Mouse (Mus musculus) intestine, embryonic 15.5 days (tissue): ENCODE data around the gene Rnf145. TPM values are rescaled to one million over a fixed set of nuclear protein-coding genes. Genes with fewer than 3 reads are reported as not detected.

Source experiments
- ATAC-seq: fragments of 200-750 bp; cut with Nextera tagmentation; 2 replicates; pipeline ENCODE4 v1.8.0; 2017; ENCODE audit warnings: moderate TSS enrichment, moderate library complexity
- H3K27ac ChIP-seq: fragments of 300-500 bp; sonication (generic); 2 replicates; pipeline ENCODE4 v1.5.1; 2015; ENCODE audit warnings: mild to moderate bottlenecking, inconsistent platforms
- H3K27me3 ChIP-seq: fragments of 300-500 bp; sonication (generic); replicated peaks from 2 replicates; pipeline ENCODE4 v1.6.1; 2015; ENCODE audit warnings: inconsistent platforms
- H3K36me3 ChIP-seq: fragments of 300-500 bp; sonication (generic); 2 replicates; pipeline ENCODE4 v1.6.1; 2015; ENCODE audit warnings: inconsistent platforms
- H3K4me1 ChIP-seq: fragments of 300-500 bp; sonication (generic); replicated peaks from 2 replicates; pipeline ENCODE4 v1.6.1; 2015; ENCODE audit warnings: inconsistent platforms
- H3K4me2 ChIP-seq: fragments of 300-500 bp; sonication (generic); replicated peaks from 2 replicates; pipeline ENCODE4 v1.6.1; 2015; ENCODE audit warnings: mild to moderate bottlenecking, inconsistent platforms
- H3K4me3 ChIP-seq: fragments of 300-500 bp; sonication (generic); replicated peaks from 2 replicates; pipeline ENCODE4 v1.5.1; 2015; ENCODE audit warnings: inconsistent platforms
- H3K9ac ChIP-seq: fragments of 300-500 bp; sonication (generic); 2 replicates; pipeline ENCODE4 v1.6.1; 2015; ENCODE audit warnings: inconsistent platforms
- H3K9me3 ChIP-seq: fragments of 300-500 bp; sonication (generic); 2 replicates; pipeline ENCODE4 v1.6.1; 2016; ENCODE audit warnings: inconsistent platforms
- WGBS: fragments of 180-500 bp; shearing (Covaris S2); methylation state at CpG from one replicate; pipeline ENCODE4 v1.1.7; 2015; 5-methylcytosine and 5-hydroxymethylcytosine counted together
- polyA plus RNA-seq: library from polyadenylated mRNA; unstranded; fragments of >200 nt; fragmentation: Nextera tagmentation; extraction: Ambion mirVana; gene quantifications from 2 replicates; pipeline ENCODE4 v1.2.1, GENCODE M21; 2015

Gene Rnf145
- polyA plus RNA-seq, 1 experiment from 2014 or later, result 54.8 TPM

DNA sequence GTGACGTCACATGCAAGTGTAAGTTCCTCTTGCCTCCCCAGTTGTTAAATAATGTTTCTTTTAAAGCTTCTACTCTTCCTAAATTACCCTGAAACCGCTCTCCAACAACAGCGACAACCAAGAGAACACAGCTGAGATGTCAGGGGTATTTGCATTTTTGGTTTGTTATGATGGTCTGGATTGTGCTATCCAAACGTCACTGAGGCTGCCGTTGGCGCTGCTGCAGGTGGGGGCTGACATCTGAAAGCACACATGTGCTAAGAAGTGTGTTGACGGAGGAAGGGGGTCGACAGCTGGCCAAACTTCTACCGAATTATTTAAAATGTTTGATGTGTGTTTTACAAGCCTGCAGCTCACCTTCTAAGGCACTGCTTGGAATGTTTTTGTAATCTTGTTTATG lies 59.1 kb downstream of the Rnf145 start:
- Histone ChIP-seq H3K9me3 (no peaks in the 10 kb centered on the region), H3K9ac (no peak overlapping the region), H3K36me3 (no peaks in the 10 kb centered on the region), H3K4me3 (no peak overlapping the region), H3K4me1 (no peaks in the 10 kb centered on the region), H3K27me3 (no peaks in the 10 kb centered on the region), H3K4me2 (no peak overlapping the region), H3K27ac (no peak overlapping the region)
- 60% methylated on average over 9 of the region's 9 CpGs for WGBS
- ATAC-seq, result no peak

DNA sequence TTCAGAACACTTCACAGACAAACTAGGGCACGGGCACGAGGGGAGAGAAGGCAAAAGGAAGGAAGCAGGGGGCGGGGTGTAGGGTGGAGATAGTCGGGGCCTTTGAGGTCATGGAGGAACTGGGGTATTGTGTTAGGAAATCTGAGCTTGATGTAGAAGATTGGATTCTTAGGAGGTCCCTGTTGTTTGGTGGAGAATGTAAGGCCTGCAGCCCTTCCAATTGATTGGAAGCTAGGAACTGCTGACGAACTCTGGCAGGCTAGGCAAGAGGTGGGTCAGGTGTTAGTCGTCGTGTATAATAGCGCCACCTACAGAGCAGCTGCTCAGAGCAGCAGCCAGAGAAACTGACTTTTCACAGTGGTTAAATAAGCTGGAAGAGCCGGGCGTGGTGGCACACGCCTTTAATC lies 62.5 kb downstream of the Rnf145 start:
- H3K9ac ChIP-seq, result no peak overlapping the region
- no peaks in the 10 kb centered on the region for H3K27me3 ChIP-seq
- no peak overlapping the region for H3K4me2 ChIP-seq
- peak; percentile 41 for ATAC-seq
- 28% methylated on average over 11 of the region's 11 CpGs for WGBS
- H3K9me3 ChIP-seq, result no peaks in the 10 kb centered on the region
- H3K27ac ChIP-seq, result no peak overlapping the region
- H3K36me3 ChIP-seq, result no peaks in the 10 kb centered on the region
- H3K4me3 ChIP-seq, result no peak overlapping the region
- H3K4me1 ChIP-seq, result no peaks in the 10 kb centered on the region

DNA sequence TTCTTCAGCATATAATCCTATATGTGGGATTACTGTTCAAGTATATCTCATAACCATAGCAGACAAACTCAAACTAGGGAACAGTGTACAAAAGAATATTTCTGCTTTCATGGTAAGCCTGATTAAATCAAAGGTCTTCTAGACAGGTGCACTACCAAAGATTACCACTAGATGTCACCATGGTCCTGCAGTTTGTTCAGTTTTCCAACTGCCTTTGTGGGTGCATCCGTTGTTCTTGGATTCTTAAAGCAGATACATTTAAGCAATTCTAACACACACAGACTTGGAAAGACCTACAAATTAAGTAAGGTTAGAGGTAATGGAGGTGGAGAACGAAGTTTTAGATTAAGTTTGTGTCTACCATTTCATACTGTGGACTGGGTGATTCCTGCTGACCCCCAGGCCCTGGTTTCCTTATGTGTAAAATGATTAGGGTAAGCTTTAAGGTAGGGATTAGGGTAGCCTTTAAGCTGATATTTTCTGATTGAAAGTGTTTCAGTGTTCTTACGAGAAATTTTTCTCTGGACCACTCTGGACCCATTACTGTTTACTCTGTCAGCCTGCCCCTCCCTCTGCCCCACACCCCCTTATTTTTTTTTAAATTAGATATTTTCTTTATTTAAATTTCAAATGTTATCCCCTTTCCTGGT lies 67.4 kb downstream of the Rnf145 start:
- Histone ChIP-seq H3K27me3 (no peaks in the 10 kb centered on the region), H3K9me3 (no peaks in the 10 kb centered on the region), H3K4me3 (no peak overlapping the region), H3K27ac (no peak overlapping the region), H3K4me1 (no peaks in the 10 kb centered on the region), H3K9ac (no peak overlapping the region), H3K4me2 (no peak overlapping the region), H3K36me3 (no peaks in the 10 kb centered on the region)
- ATAC-seq, result no peak
- WGBS, result 13% methylated on average over 3 of the region's 3 CpGs

DNA sequence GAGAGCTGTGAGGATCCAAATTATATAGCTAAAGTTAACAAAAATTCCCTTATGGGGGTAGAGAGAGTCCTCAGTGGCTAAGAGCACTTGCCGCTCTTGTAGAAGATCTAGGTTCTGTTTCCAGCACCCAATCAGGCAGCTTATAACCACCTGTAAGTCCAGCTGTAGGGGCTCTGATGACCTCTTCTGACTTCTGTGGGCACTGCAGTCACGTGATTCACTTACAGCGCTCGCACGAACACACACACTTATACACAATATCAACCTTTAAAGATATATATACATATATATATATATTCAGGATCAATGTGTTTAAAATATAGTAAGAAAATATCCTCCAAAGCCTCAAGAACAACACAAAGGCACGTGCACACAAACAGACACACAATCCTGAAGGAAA lies 74.3 kb downstream of the Rnf145 start:
- WGBS, result 88% methylated on average over 6 of the region's 6 CpGs

DNA sequence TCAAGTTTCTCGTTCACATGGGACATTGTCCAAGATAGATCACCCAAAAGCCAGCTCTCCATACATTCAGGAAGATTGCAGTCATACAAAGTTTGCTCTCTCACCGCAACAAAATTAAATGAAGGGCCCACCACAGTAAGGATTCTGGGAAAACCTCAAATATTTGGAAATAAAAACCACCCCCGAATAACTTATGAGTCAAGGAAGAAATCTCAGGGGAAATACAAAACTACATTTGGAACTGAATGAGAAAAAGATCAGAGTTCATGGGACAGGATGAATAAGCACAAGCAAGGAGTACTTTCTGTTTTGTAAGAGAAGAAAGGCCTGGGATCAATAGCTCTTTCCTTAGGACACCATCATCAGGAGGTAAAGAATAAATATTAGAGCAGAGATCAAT lies 76.0 kb downstream of the Rnf145 start:
- Histone ChIP-seq H3K27me3 (no peaks in the 10 kb centered on the region), H3K4me1 (no peaks in the 10 kb centered on the region), H3K36me3 (no peaks in the 10 kb centered on the region), H3K9me3 (no peaks in the 10 kb centered on the region), H3K9ac (no peak overlapping the region), H3K27ac (no peak overlapping the region), H3K4me2 (no peak overlapping the region), H3K4me3 (no peak overlapping the region)
- ATAC-seq, result no peak
- WGBS, result 69% methylated on average over 3 of the region's 3 CpGs

More for the DNA sequence above, 74.3 kb downstream of the Rnf145 start:
- no peaks in the 10 kb centered on the region for H3K9me3 ChIP-seq
- H3K4me3 ChIP-seq, result no peak overlapping the region
- H3K27ac ChIP-seq, result no peak overlapping the region
- H3K4me2 ChIP-seq, result no peak overlapping the region
- no peaks in the 10 kb centered on the region for H3K27me3 ChIP-seq
- no peak overlapping the region for H3K9ac ChIP-seq
- H3K4me1 ChIP-seq, result no peaks in the 10 kb centered on the region
- no peak for ATAC-seq
- no peaks in the 10 kb centered on the region for H3K36me3 ChIP-seq

DNA sequence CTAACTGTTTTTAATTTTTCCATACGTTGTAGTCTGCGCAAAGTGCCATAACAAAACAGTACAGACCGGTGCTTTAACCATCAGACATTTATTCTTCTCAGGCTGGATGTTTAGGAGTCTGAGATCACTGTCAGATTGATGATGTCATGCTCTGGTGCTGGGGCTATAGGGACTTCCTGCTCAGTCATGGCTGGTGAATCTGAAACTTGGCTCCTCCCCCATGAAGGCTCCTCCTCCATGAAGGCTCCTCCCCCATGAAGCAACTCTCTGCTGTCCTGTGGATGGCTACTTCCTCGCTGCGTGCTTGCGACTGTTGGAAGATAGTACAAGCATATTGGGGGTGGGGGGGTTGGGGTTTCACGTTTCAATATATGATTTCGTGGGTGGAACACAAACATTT lies 88.1 kb downstream of the Rnf145 start:
- ATAC-seq, result no peak
- WGBS, result 78% methylated on average over 8 of the region's 8 CpGs
- H3K9ac ChIP-seq, result no peak overlapping the region

DNA sequence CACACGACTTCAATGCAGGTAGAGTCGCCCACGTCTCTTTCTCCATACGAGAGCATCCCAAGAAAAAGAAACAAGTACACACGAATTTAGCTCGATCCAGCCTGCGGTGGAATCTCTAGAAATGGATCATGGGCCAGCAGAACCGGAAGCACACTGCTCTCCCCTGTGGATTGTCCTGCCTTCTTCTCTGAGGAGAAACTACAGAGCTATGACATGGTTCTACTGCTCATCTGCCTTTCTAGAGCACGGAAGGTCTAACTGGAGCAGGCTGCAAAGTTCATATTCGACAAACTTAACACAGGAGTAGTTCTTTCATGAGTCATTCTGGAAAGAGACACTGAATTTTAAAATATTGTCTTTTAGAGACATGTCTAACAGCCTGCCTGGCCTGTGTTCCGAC lies 89.9 kb downstream of the Rnf145 start:
- no peak overlapping the region for H3K9ac ChIP-seq
- H3K36me3 ChIP-seq, result no peaks in the 10 kb centered on the region
- H3K27me3 ChIP-seq, result peaks cover 27% of the 10 kb centered on the region
- no peak overlapping the region for H3K27ac ChIP-seq
- WGBS, result 78% methylated on average over 11 of the region's 11 CpGs
- H3K4me2 ChIP-seq, result no peak overlapping the region
- H3K9me3 ChIP-seq, result no peaks in the 10 kb centered on the region
- no peak for ATAC-seq
- no peak overlapping the region for H3K4me3 ChIP-seq
- peaks cover 15% of the 10 kb centered on the region for H3K4me1 ChIP-seq

More for the DNA sequence above, 88.1 kb downstream of the Rnf145 start:
- Histone ChIP-seq H3K4me1 (peaks cover 7% of the 10 kb centered on the region), H3K9me3 (no peaks in the 10 kb centered on the region), H3K27me3 (peaks cover 9% of the 10 kb centered on the region), H3K36me3 (no peaks in the 10 kb centered on the region), H3K4me2 (no peak overlapping the region), H3K4me3 (no peak overlapping the region), H3K27ac (no peak overlapping the region)

DNA sequence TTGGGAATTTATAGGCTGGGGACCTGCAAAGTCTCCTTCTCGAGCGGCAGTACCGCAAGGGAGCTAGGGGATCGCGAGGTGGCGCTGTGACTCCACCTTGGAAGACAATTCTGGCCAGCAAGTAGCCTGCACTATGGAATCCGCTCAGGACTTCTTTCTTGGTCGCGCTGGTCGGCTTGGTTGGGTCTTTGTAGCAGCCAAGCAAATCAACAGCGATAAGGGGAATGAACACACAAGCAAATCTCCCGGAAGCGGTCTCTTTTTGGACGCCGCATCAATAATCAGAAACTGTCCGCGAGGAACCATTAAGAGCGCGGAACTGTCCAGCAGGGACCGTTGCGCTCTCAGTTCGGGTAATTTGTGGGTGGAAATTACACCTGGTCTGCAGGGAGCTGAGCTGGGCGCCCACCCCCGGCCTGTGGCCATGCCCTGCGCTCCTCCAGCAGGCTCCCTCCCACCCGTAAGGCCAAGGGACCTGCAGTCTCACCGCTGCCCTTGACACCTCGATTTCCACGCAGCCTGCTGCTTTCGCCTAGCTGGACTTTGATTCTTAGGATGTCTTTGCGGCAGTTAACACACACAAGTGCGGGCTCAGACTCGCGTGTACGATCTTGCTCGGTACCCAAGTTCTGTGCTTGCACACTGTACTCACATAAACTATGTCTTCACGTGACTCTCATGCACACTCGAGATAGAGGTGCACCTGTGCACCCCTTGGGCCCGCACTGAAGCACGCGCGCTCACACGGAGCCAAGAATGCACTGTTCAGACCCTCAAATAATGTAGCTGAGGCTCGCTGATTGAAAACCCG lies 92.4 kb downstream of the Rnf145 start:
- H3K4me3 ChIP-seq, result peak overlapping the region; percentile 27
- peak; percentile 83 for ATAC-seq
- no peaks in the 10 kb centered on the region for H3K36me3 ChIP-seq
- H3K27ac ChIP-seq, result no peak overlapping the region
- peaks cover 15% of the 10 kb centered on the region for H3K4me1 ChIP-seq
- peak overlapping the region; percentile 78 for H3K4me2 ChIP-seq
- H3K27me3 ChIP-seq, result peaks cover 44% of the 10 kb centered on the region
- no peaks in the 10 kb centered on the region for H3K9me3 ChIP-seq
- WGBS, result 1% methylated on average over 45 of the region's 45 CpGs
- H3K9ac ChIP-seq, result no peak overlapping the region

DNA sequence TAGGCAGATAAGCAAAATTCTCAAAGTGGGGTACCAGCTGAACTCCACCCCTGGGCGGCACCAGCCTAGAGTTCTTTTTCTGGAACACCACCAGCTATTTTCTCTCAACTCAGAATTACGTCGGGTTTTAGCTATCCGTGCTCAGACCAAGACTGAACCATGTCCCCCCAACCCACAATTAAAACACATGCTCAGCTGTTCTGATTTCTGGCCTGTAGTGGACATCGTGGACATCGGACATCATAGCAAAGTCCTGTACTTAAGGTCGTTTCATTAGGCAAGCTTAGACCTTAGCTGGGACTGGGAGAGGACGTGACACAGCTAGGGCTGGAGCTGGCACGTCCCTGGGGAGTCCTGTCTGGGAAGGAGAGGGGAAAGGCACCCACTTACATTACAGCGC lies 93.4 kb downstream of the Rnf145 start:
- Histone ChIP-seq H3K9me3 (no peaks in the 10 kb centered on the region), H3K9ac (no peak overlapping the region), H3K27me3 (peaks cover 53% of the 10 kb centered on the region), H3K36me3 (no peaks in the 10 kb centered on the region), H3K4me1 (peaks cover 21% of the 10 kb centered on the region), H3K27ac (no peak overlapping the region), H3K4me2 (peak overlapping the region; percentile 65; the same call in 1 of the 2 replicates), H3K4me3 (no peak overlapping the region)
- 12% methylated on average over 10 of the region's 10 CpGs for WGBS
- ATAC-seq, result no peak

DNA sequence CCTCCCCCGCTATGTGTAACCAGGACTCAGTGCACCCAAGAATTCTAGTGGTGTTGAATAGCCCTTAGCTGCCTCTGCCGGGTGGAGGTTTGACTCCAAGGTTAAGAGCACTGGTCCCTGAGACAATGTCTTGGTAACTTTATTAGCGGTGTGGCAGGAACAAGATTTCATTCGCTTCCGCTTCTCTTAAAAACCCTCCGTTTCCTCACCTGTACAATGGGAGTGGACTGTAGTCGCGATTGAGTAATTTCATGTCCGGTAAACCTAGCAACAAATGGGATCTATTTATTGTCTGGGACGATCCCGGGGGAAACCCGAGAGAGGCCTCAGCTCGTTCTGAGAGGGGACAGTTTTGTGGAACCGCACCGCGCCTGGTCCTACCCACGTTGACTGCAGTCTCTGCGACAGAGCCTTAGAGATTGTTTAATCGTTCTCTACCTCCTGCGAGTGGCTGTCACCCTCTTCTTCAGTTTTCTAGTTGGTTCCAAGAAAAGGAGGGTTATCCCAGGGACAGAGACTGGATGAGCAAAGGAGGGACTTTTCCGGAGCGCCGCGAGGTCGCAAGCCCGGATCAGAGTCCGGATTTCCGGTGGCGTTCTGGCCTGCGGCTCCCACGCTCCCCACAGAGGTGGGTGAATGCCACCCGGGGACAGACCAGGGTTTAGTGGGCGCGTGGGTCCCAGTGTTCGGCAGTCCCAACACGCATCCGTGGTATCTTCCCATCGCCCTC lies 94.1 kb downstream of the Rnf145 start:
- peak overlapping the region; percentile 11; the same call in 1 of the 2 replicates for H3K9ac ChIP-seq
- H3K4me1 ChIP-seq, result peaks cover 23% of the 10 kb centered on the region
- H3K27ac ChIP-seq, result no peak overlapping the region
- no peak for ATAC-seq
- H3K4me2 ChIP-seq, result peak overlapping the region; percentile 65
- H3K4me3 ChIP-seq, result peak overlapping the region; percentile 29
- 3% methylated on average over 38 of the region's 38 CpGs for WGBS
- H3K9me3 ChIP-seq, result no peaks in the 10 kb centered on the region
- H3K27me3 ChIP-seq, result peaks cover 54% of the 10 kb centered on the region
- H3K36me3 ChIP-seq, result no peaks in the 10 kb centered on the region

DNA sequence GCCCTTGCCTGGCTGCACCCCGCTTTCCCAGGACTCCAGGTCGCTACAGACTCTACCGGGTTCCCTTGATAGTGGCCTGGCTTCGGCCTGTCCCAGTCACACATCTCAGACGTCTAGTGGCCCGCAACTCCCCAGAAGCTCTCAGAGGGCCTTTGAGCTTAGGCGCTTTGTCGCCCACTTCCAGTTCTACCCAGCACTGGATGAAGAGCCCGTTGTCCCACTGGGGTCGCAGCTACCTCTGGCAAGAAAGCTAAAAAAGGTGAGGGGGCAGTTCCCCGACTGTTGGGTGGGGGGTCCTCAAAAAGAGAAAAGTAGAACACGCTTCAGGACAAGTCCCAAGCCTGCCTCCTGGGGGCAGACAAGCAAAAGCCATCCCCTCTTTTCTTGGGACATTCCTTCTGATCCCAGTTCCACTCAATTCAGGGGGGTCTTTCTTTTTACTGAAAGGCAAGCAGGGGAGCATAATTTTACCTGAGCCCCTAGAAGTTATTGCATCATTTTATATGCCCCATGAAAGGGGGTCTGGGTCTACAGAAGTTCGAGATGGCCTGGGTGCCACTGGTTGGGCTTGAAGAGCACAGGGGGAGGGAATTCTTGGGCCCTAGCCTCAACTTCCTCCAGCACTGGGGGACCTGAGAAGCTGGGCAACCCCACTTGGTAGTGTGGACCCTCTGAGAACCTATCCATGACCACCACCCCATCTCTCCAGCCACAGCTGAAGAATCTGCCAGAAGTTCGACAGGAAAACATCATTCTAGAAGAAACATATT lies 94.8 kb downstream of the Rnf145 start:
- ATAC-seq, result no peak
- WGBS, result 12% methylated on average over 14 of the region's 14 CpGs
- peaks cover 57% of the 10 kb centered on the region for H3K27me3 ChIP-seq

More for the DNA sequence above, 94.8 kb downstream of the Rnf145 start:
- no peak overlapping the region for H3K27ac ChIP-seq
- H3K4me3 ChIP-seq, result peak overlapping the region; percentile 29
- no peaks in the 10 kb centered on the region for H3K9me3 ChIP-seq
- H3K36me3 ChIP-seq, result no peaks in the 10 kb centered on the region
- peak overlapping the region; percentile 11; the same call in 1 of the 2 replicates for H3K9ac ChIP-seq
- peak overlapping the region; percentile 65 for H3K4me2 ChIP-seq
- peaks cover 27% of the 10 kb centered on the region for H3K4me1 ChIP-seq
